Mouse (Mus musculus): ENCODE data around the gene Inpp4a. TPM values are rescaled to one million over a fixed set of nuclear protein-coding genes. Genes with fewer than 3 reads are reported as not detected.

Inpp4a gene
- polyA plus RNA-seq, 1 experiment from 2014 or later: 12.7 TPM

GRCm38 (mm10) chr1:37401687-37402086 is 102.0 kb downstream of the Inpp4a start:
- Histone ChIP-seq H3K27me3 (ENCODE audit: control insufficient read depth, insufficient read depth, low read length) (no peaks in the 10 kb centered on the region), H3K4me3 (ENCODE audit: low read length) (no peak overlapping the region), H3K9me3 (replicated peaks; ENCODE audit: control insufficient read depth, low read length) (no peaks in the 10 kb centered on the region), H3K36me3 (ENCODE audit: control insufficient read depth, insufficient read depth) (0 out of 2 replicates have a peak, but pooled peaks cover 2% of the 10 kb centered on the region), H3K27ac (ENCODE audit: low read length) (no peak overlapping the region), H3K4me2 (ENCODE audit: low read depth, low read length) (no peak overlapping the region), H3K9ac (ENCODE audit: low read length) (no peak overlapping the region), H3K4me1 (ENCODE audit: control insufficient read depth, insufficient read depth, low read length) (peaks cover 12% of the 10 kb centered on the region)
- 52% methylated on average over 4 of the region's 4 CpGs for WGBS
- no peak for ATAC-seq (replicated peaks; ENCODE audit: extremely low read depth, insufficient read depth, low FRiP score)

GRCm38 (mm10) chr1:37405137-37405536 is 105.5 kb downstream of the Inpp4a start:
- Histone ChIP-seq H3K27ac (ENCODE audit: low read length) (no peak overlapping the region), H3K4me2 (ENCODE audit: low read depth, low read length) (no peak overlapping the region), H3K4me3 (ENCODE audit: low read length) (no peak overlapping the region), H3K4me1 (ENCODE audit: control insufficient read depth, insufficient read depth, low read length) (no peaks in the 10 kb centered on the region), H3K9me3 (replicated peaks; ENCODE audit: control insufficient read depth, low read length) (no peaks in the 10 kb centered on the region), H3K9ac (ENCODE audit: low read length) (no peak overlapping the region), H3K27me3 (ENCODE audit: control insufficient read depth, insufficient read depth, low read length) (no peaks in the 10 kb centered on the region), H3K36me3 (ENCODE audit: control insufficient read depth, insufficient read depth) (0 out of 2 replicates have a peak, but pooled peaks cover 2% of the 10 kb centered on the region)
- 89% methylated on average over 2 of the region's 2 CpGs for WGBS
- ATAC-seq (replicated peaks; ENCODE audit: extremely low read depth, insufficient read depth, low FRiP score): no peak

- Histone ChIP-seq H3K4me2 (ENCODE audit: low read depth, low read length) (no peak overlapping the region), H3K9ac (ENCODE audit: low read length) (no peak overlapping the region), H3K4me3 (ENCODE audit: low read length) (no peak overlapping the region), H3K27ac (ENCODE audit: low read length) (no peak overlapping the region), H3K27me3 (ENCODE audit: control insufficient read depth, insufficient read depth, low read length) (no peaks in the 10 kb centered on the region), H3K4me1 (ENCODE audit: control insufficient read depth, insufficient read depth, low read length) (no peaks in the 10 kb centered on the region), H3K9me3 (replicated peaks; ENCODE audit: control insufficient read depth, low read length) (no peaks in the 10 kb centered on the region), H3K36me3 (ENCODE audit: control insufficient read depth, insufficient read depth) (0 out of 2 replicates have a peak, but pooled peaks cover 2% of the 10 kb centered on the region)
- ATAC-seq (replicated peaks; ENCODE audit: extremely low read depth, insufficient read depth, low FRiP score): no peak
- WGBS: 74% methylated on average over 8 of the region's 8 CpGs
These were observed 107.6 kb downstream of the Inpp4a start for GRCm38 (mm10) chr1:37407228-37407627.

- ATAC-seq (replicated peaks; ENCODE audit: extremely low read depth, insufficient read depth, low FRiP score): no peak
- Histone ChIP-seq H3K4me2 (ENCODE audit: low read depth, low read length) (no peak overlapping the region), H3K27me3 (ENCODE audit: control insufficient read depth, insufficient read depth, low read length) (no peaks in the 10 kb centered on the region), H3K36me3 (ENCODE audit: control insufficient read depth, insufficient read depth) (0 out of 2 replicates have a peak, but pooled peaks cover 2% of the 10 kb centered on the region), H3K9me3 (replicated peaks; ENCODE audit: control insufficient read depth, low read length) (no peaks in the 10 kb centered on the region), H3K9ac (ENCODE audit: low read length) (no peak overlapping the region), H3K4me1 (ENCODE audit: control insufficient read depth, insufficient read depth, low read length) (no peaks in the 10 kb centered on the region), H3K27ac (ENCODE audit: low read length) (no peak overlapping the region), H3K4me3 (ENCODE audit: low read length) (no peak overlapping the region)
- 78% methylated on average over 8 of the region's 8 CpGs for WGBS
These were observed 108.4 kb downstream of the Inpp4a start for GRCm38 (mm10) chr1:37408059-37408458.

GRCm38 (mm10) chr1:37408678-37409077 is 109.0 kb downstream of the Inpp4a start:
- no peaks in the 10 kb centered on the region for H3K27me3 ChIP-seq (ENCODE audit: control insufficient read depth, insufficient read depth, low read length)
- H3K27ac ChIP-seq (ENCODE audit: low read length): no peak overlapping the region
- no peaks in the 10 kb centered on the region for H3K4me1 ChIP-seq (ENCODE audit: control insufficient read depth, insufficient read depth, low read length)
- 66% methylated on average over 3 of the region's 3 CpGs for WGBS
- no peak overlapping the region for H3K9ac ChIP-seq (ENCODE audit: low read length)
- H3K36me3 ChIP-seq (ENCODE audit: control insufficient read depth, insufficient read depth): 0 out of 2 replicates have a peak, but pooled peaks cover 2% of the 10 kb centered on the region
- no peak overlapping the region for H3K4me2 ChIP-seq (ENCODE audit: low read depth, low read length)
- H3K4me3 ChIP-seq (ENCODE audit: low read length): no peak overlapping the region
- no peaks in the 10 kb centered on the region for H3K9me3 ChIP-seq (replicated peaks; ENCODE audit: control insufficient read depth, low read length)
- no peak for ATAC-seq (replicated peaks; ENCODE audit: extremely low read depth, insufficient read depth, low FRiP score)

GRCm38 (mm10) chr1:37409647-37410046 is 110.0 kb downstream of the Inpp4a start:
- H3K27me3 ChIP-seq (ENCODE audit: control insufficient read depth, insufficient read depth, low read length): no peaks in the 10 kb centered on the region
- no peaks in the 10 kb centered on the region for H3K9me3 ChIP-seq (replicated peaks; ENCODE audit: control insufficient read depth, low read length)
- no peaks in the 10 kb centered on the region for H3K4me1 ChIP-seq (ENCODE audit: control insufficient read depth, insufficient read depth, low read length)
- no peak overlapping the region for H3K4me2 ChIP-seq (ENCODE audit: low read depth, low read length)
- H3K9ac ChIP-seq (ENCODE audit: low read length): no peak overlapping the region
- no peak overlapping the region for H3K4me3 ChIP-seq (ENCODE audit: low read length)
- H3K36me3 ChIP-seq (ENCODE audit: control insufficient read depth, insufficient read depth): 0 out of 2 replicates have a peak, but pooled peaks cover 2% of the 10 kb centered on the region
- no peak; the same call in 1 of the 2 replicates for ATAC-seq (replicated peaks; ENCODE audit: extremely low read depth, insufficient read depth, low FRiP score)
- no peak overlapping the region for H3K27ac ChIP-seq (ENCODE audit: low read length)

- no peak overlapping the region for H3K4me2 ChIP-seq (ENCODE audit: low read depth, low read length)
- H3K9ac ChIP-seq (ENCODE audit: low read length): no peak overlapping the region
- no peaks in the 10 kb centered on the region for H3K4me1 ChIP-seq (ENCODE audit: control insufficient read depth, insufficient read depth, low read length)
- H3K9me3 ChIP-seq (replicated peaks; ENCODE audit: control insufficient read depth, low read length): no peaks in the 10 kb centered on the region
- no peak for ATAC-seq (replicated peaks; ENCODE audit: extremely low read depth, insufficient read depth, low FRiP score)
- H3K27ac ChIP-seq (ENCODE audit: low read length): no peak overlapping the region
- 79% methylated on average over 1 of the region's 1 CpGs for WGBS
- H3K27me3 ChIP-seq (ENCODE audit: control insufficient read depth, insufficient read depth, low read length): no peaks in the 10 kb centered on the region
- H3K36me3 ChIP-seq (ENCODE audit: control insufficient read depth, insufficient read depth): peaks cover 18% of the 10 kb centered on the region
- H3K4me3 ChIP-seq (ENCODE audit: low read length): no peak overlapping the region
These were observed 115.7 kb downstream of the Inpp4a start for GRCm38 (mm10) chr1:37415394-37415793.

- no peak overlapping the region for H3K27ac ChIP-seq (ENCODE audit: low read length)
- no peaks in the 10 kb centered on the region for H3K4me1 ChIP-seq (ENCODE audit: control insufficient read depth, insufficient read depth, low read length)
- no peak overlapping the region for H3K4me3 ChIP-seq (ENCODE audit: low read length)
- no peak overlapping the region for H3K9ac ChIP-seq (ENCODE audit: low read length)
- H3K9me3 ChIP-seq (replicated peaks; ENCODE audit: control insufficient read depth, low read length): peaks cover 5% of the 10 kb centered on the region
- no peaks in the 10 kb centered on the region for H3K27me3 ChIP-seq (ENCODE audit: control insufficient read depth, insufficient read depth, low read length)
- WGBS: 84% methylated on average over 1 of the region's 1 CpGs
- H3K4me2 ChIP-seq (ENCODE audit: low read depth, low read length): no peak overlapping the region
- ATAC-seq (replicated peaks; ENCODE audit: extremely low read depth, insufficient read depth, low FRiP score): peak; percentile 14; the same call in 1 of the 2 replicates
- H3K36me3 ChIP-seq (ENCODE audit: control insufficient read depth, insufficient read depth): peaks cover 26% of the 10 kb centered on the region
These were observed 119.8 kb downstream of the Inpp4a start for GRCm38 (mm10) chr1:37419420-37419819.

- no peak for ATAC-seq (replicated peaks; ENCODE audit: extremely low read depth, insufficient read depth, low FRiP score)
- WGBS: 92% methylated on average over 8 of the region's 8 CpGs
- Histone ChIP-seq H3K4me2 (ENCODE audit: low read depth, low read length) (no peak overlapping the region), H3K36me3 (ENCODE audit: control insufficient read depth, insufficient read depth) (peaks cover 29% of the 10 kb centered on the region), H3K4me3 (ENCODE audit: low read length) (no peak overlapping the region), H3K27ac (ENCODE audit: low read length) (no peak overlapping the region), H3K9me3 (replicated peaks; ENCODE audit: control insufficient read depth, low read length) (peaks cover 5% of the 10 kb centered on the region), H3K9ac (ENCODE audit: low read length) (no peak overlapping the region), H3K4me1 (ENCODE audit: control insufficient read depth, insufficient read depth, low read length) (peaks cover 15% of the 10 kb centered on the region), H3K27me3 (ENCODE audit: control insufficient read depth, insufficient read depth, low read length) (no peaks in the 10 kb centered on the region)
These were observed 127.6 kb downstream of the Inpp4a start for GRCm38 (mm10) chr1:37427144-37427875.
